Mouse (Mus musculus) MEL (cell line): Measurements from ENCODE around the gene Akr1c12. TPM values are rescaled to one million over a fixed set of nuclear protein-coding genes. Genes with fewer than 3 reads are reported as not detected.
"Not testable (repeated sequence)": the region's sequence is repeated elsewhere in the genome, so short reads cannot be mapped to it uniquely, and the experiment has no call there.

Experiments used
- DNase-seq: peaks from one replicate; pipeline ENCODE4 v3.0.0; 2011; ENCODE audit warnings: low read depth, low spot score
- H3K27ac ChIP-seq: 2 replicates; pipeline ENCODE4 v1.5.1; 2012; ENCODE audit warnings: low read depth, mild to moderate bottlenecking, control low read depth, low read length, moderate library complexity; ENCODE audit not compliant: control insufficient read depth
- H3K27me3 ChIP-seq, 2 experiments: fragments of 150-350 bp in 1 of 2; sonication (generic) in 1 of 2; 2 replicates each; pipeline ENCODE4 v1.6.1; 2012; ENCODE audit warnings: low read length in 2 of 2, mild to moderate bottlenecking in 2 of 2, improper control_type of control experiment in 1 of 2, moderate library complexity in 1 of 2; ENCODE audit not compliant: insufficient read depth in 2 of 2, control insufficient read depth in 1 of 2
- H3K36me3 ChIP-seq, 2 experiments: 2 replicates each; pipeline ENCODE4 v1.6.1; 2012 to 2014; ENCODE audit warnings: low read length in 2 of 2, improper control_type of control experiment in 1 of 2, inconsistent platforms in 1 of 2, mild to moderate bottlenecking in 1 of 2; ENCODE audit not compliant: insufficient read depth in 2 of 2, control insufficient read depth in 1 of 2
- H3K4me1 ChIP-seq, 2 experiments: fragments of 150-350 bp in 1 of 2; sonication (generic) in 1 of 2; 2 replicates each; pipeline ENCODE4 v1.6.1; 2012; ENCODE audit warnings: low read length in 2 of 2, improper control_type of control experiment in 1 of 2, mild to moderate bottlenecking in 1 of 2; ENCODE audit not compliant: insufficient read depth in 2 of 2, control insufficient read depth in 1 of 2
- H3K4me3 ChIP-seq, 2 experiments: fragments of 150-350 bp in 1 of 2; sonication (generic) in 1 of 2; 2 replicates each; pipeline ENCODE4 v1.5.1; 2012; ENCODE audit warnings: low read depth in 2 of 2, low read length in 2 of 2, mild to moderate bottlenecking in 2 of 2, moderate library complexity in 2 of 2, control low read depth in 1 of 2, improper control_type of control experiment in 1 of 2; ENCODE audit not compliant: control insufficient read depth in 1 of 2, insufficient read depth in 1 of 2
- H3K79me2 ChIP-seq: 2 replicates; pipeline ENCODE4 v1.6.1; 2012; ENCODE audit warnings: mild to moderate bottlenecking, low read length, moderate library complexity; ENCODE audit not compliant: control insufficient read depth, poor library complexity, insufficient read depth
- H3K9ac ChIP-seq: 2 replicates; pipeline ENCODE4 v1.6.1; 2012; ENCODE audit warnings: low read depth, mild to moderate bottlenecking, control low read depth, low read length, moderate library complexity; ENCODE audit not compliant: control insufficient read depth, poor library complexity, severe bottlenecking
- H3K9me3 ChIP-seq: fragments of 150-350 bp; sonication (generic); replicated peaks from 2 replicates; pipeline ENCODE4 v1.6.1; 2012; ENCODE audit warnings: mild to moderate bottlenecking, low read length, improper control_type of control experiment, moderate library complexity; ENCODE audit not compliant: insufficient read depth
- CTCF ChIP-seq, 3 experiments: IDR thresholded peaks in 2 of 3; conservative IDR thresholded peaks in 1 of 3; 2 replicates each; pipeline ENCODE4 v1.5.1; 2011 to 2012; ENCODE audit warnings: low read length in 3 of 3, low read depth in 2 of 3, mild to moderate bottlenecking in 2 of 3, improper control_type of control experiment in 1 of 3, inconsistent platforms in 1 of 3, mixed read lengths in 1 of 3, moderate library complexity in 1 of 3; ENCODE audit not compliant: control insufficient read depth in 1 of 3, insufficient read depth in 1 of 3, poor library complexity in 1 of 3, severe bottlenecking in 1 of 3
- EP300 ChIP-seq, 2 experiments: IDR thresholded peaks; 2 replicates each; pipeline ENCODE4 v1.6.1; 2011; ENCODE audit warnings: improper control_type of control experiment in 2 of 2, low read length in 2 of 2, low read depth in 1 of 2, mild to moderate bottlenecking in 1 of 2
- GABPA ChIP-seq: IDR thresholded peaks from 2 replicates; pipeline ENCODE4 v1.6.1; 2012; ENCODE audit warnings: low read depth, mild to moderate bottlenecking, inconsistent platforms, low read length, improper control_type of control experiment, moderate library complexity
- GATA1 ChIP-seq: IDR thresholded peaks from 2 replicates; pipeline ENCODE4 v1.6.1; 2011; ENCODE audit warnings: low read depth, low read length, improper control_type of control experiment
- HCFC1 ChIP-seq: IDR thresholded peaks from 2 replicates; pipeline ENCODE4 v1.6.1; 2012; ENCODE audit warnings: low read depth, mild to moderate bottlenecking, inconsistent platforms, low read length, improper control_type of control experiment, moderate library complexity
- KAT2A ChIP-seq: conservative IDR thresholded peaks from 2 replicates; pipeline ENCODE4 v1.6.1; 2012; ENCODE audit warnings: low read depth, low read length, improper control_type of control experiment, inconsistent platforms
- MAZ ChIP-seq: IDR thresholded peaks from 2 replicates; pipeline ENCODE4 v1.6.1; 2012; ENCODE audit warnings: low read depth, mild to moderate bottlenecking, inconsistent platforms, low read length, improper control_type of control experiment
- MEF2A ChIP-seq: IDR thresholded peaks from 2 replicates; pipeline ENCODE4 v1.6.1; 2014; ENCODE audit warnings: low read depth, mild to moderate bottlenecking, inconsistent platforms, low read length, improper control_type of control experiment; ENCODE audit not compliant: poor library complexity, insufficient replicate concordance, severe bottlenecking; ENCODE audit errors: extremely low read depth
- MXI1 ChIP-seq: IDR thresholded peaks from 2 replicates; pipeline ENCODE4 v1.6.1; 2011; ENCODE audit warnings: mild to moderate bottlenecking, low read depth, low read length, improper control_type of control experiment
- MYB ChIP-seq: IDR thresholded peaks from 2 replicates; pipeline ENCODE4 v1.6.1; 2011; ENCODE audit warnings: mild to moderate bottlenecking, low read depth, low read length, improper control_type of control experiment
- NRF1 ChIP-seq: IDR thresholded peaks from 2 replicates; pipeline ENCODE4 v1.6.1; 2014; ENCODE audit warnings: low read depth, mild to moderate bottlenecking, inconsistent platforms, low read length, improper control_type of control experiment, moderate library complexity; ENCODE audit not compliant: poor library complexity, insufficient read depth, severe bottlenecking
- POLR2A ChIP-seq, 2 experiments: IDR thresholded peaks; 2 replicates each; pipeline ENCODE4 v1.6.1; 2011 to 2012; ENCODE audit warnings: low read length in 2 of 2, mild to moderate bottlenecking in 2 of 2, control low read depth in 1 of 2, improper control_type of control experiment in 1 of 2, low read depth in 1 of 2, moderate library complexity in 1 of 2; ENCODE audit not compliant: control insufficient read depth in 1 of 2, insufficient read depth in 1 of 2, poor library complexity in 1 of 2
- POLR2AphosphoS5 ChIP-seq: IDR thresholded peaks from 2 replicates; pipeline ENCODE4 v1.6.1; 2012; ENCODE audit warnings: low read depth, borderline replicate concordance, mild to moderate bottlenecking, inconsistent platforms, low read length, moderate library complexity, mixed read lengths
- RAD21 ChIP-seq: IDR thresholded peaks from 2 replicates; pipeline ENCODE4 v1.6.1; 2011; ENCODE audit warnings: mild to moderate bottlenecking, low read depth, low read length, improper control_type of control experiment
- RCOR1 ChIP-seq: IDR thresholded peaks from 2 replicates; pipeline ENCODE4 v1.6.1; 2012; ENCODE audit warnings: low read depth, mild to moderate bottlenecking, inconsistent platforms, low read length, improper control_type of control experiment
- SIN3A ChIP-seq: IDR thresholded peaks from 2 replicates; pipeline ENCODE4 v1.6.1; 2012; ENCODE audit warnings: low read length, improper control_type of control experiment, inconsistent platforms
- SMC3 ChIP-seq: IDR thresholded peaks from 2 replicates; pipeline ENCODE4 v1.6.1; 2011; ENCODE audit warnings: low read depth, low read length, improper control_type of control experiment
- TAL1 ChIP-seq: IDR thresholded peaks from 2 replicates; pipeline ENCODE4 v1.6.1; 2012; ENCODE audit warnings: mild to moderate bottlenecking, inconsistent platforms, low read length, moderate library complexity, mixed read lengths
- TCF12 ChIP-seq: IDR thresholded peaks from 2 replicates; pipeline ENCODE4 v1.6.1; 2014; ENCODE audit warnings: low read depth, mild to moderate bottlenecking, inconsistent platforms, low read length, improper control_type of control experiment, moderate library complexity
- UBTF ChIP-seq: IDR thresholded peaks from 2 replicates; pipeline ENCODE4 v1.6.1; 2012; ENCODE audit warnings: low read depth, mild to moderate bottlenecking, inconsistent platforms, low read length, improper control_type of control experiment, moderate library complexity, borderline replicate concordance; ENCODE audit not compliant: insufficient read depth
- USF1 ChIP-seq: IDR thresholded peaks from 2 replicates; pipeline ENCODE4 v1.6.1; 2014; ENCODE audit warnings: low read depth, mild to moderate bottlenecking, inconsistent platforms, low read length, improper control_type of control experiment, moderate library complexity
- ZC3H11A ChIP-seq: IDR thresholded peaks from 2 replicates; pipeline ENCODE4 v1.6.1; 2012; ENCODE audit warnings: low read depth, mild to moderate bottlenecking, inconsistent platforms, low read length, improper control_type of control experiment
- ZKSCAN1 ChIP-seq: IDR thresholded peaks from 2 replicates; pipeline ENCODE4 v1.6.1; 2012; ENCODE audit warnings: low read depth, mild to moderate bottlenecking, inconsistent platforms, low read length, improper control_type of control experiment, moderate library complexity
- ZNF384 ChIP-seq: IDR thresholded peaks from 2 replicates; pipeline ENCODE4 v1.6.1; 2012; ENCODE audit warnings: low read depth, mild to moderate bottlenecking, inconsistent platforms, low read length, improper control_type of control experiment
- polyA plus RNA-seq, 2 experiments: library from polyadenylated mRNA; stranded (reverse) in 1 of 2; unstranded in 1 of 2; fragments of >175 nt in 1 of 2; fragments of >200 nt in 1 of 2; gene quantifications; 2 replicates each; pipeline versions ENCODE4 v1.2.1 to v1.2.4; 2012; ENCODE audit warnings: low replicate concordance in 2 of 2, low read depth in 1 of 2; ENCODE audit not compliant: insufficient read length in 2 of 2, insufficient read depth in 1 of 2, missing spikeins in 1 of 2
- total RNA-seq: library from RNA; depleted of rRNA; stranded (reverse); fragments of 300-350 nt; gene quantifications from 2 replicates; pipeline ENCODE4 v1.2.3, GENCODE M21; 2012

Gene Akr1c12
- total and polyA plus RNA-seq, 3 experiments, result 0.42 to 0.45 TPM; not detected in 1

DNA sequence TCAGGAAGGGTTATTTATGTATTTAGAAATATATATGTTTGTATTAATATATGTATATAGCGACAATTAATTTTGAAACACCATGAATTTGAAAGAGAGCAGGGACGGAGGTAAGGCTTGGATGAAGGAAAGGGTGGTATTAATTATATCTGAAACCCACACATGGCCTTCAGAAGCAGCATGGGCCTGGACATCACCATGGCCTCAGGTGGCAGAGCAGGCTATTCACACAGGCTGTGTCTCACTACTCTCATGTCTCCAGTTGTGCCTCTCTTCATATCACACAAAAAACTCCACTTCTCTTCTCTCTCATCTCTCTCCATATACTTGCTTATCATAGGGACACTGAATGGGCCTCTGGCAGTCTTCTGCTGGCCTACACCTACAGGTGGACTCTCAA, 13.8 kb downstream of the Akr1c12 start:
- H3K9ac ChIP-seq, H3K9me3 ChIP-seq, H3K4me1 ChIP-seq, H3K79me2 ChIP-seq, H3K27me3 ChIP-seq, H3K27ac ChIP-seq, H3K36me3 ChIP-seq, H3K4me3 ChIP-seq, DNase-seq: not testable (repeated sequence)

DNA sequence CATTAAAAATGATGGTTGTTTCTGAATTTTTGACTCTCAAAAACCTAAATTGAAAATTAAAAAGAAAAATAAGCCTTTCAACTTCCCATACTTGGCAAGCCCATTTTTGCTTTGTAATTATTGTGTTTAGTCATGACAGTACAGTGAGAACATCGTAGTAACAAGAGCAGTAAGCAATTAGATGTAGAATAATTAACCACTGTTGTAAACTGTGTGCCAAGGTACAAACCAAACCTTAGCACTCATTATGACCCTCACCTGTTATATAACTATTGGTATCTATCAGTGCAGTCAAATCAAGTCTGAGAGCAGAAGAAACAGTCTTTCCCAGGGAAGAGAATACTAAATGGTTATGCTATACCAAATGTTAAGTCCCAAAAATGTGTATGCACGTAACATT, 14.2 kb downstream of the Akr1c12 start:
- Histone ChIP-seq H3K4me1 (no peaks in the 10 kb centered on the region), H3K9me3 (no peaks in the 10 kb centered on the region), H3K4me3 (no peak overlapping the region), H3K36me3 (no peaks in the 10 kb centered on the region), H3K9ac (no peak overlapping the region), H3K27me3 (no peaks in the 10 kb centered on the region; a peak in 1 of 4 replicates), H3K79me2 (no peaks in the 10 kb centered on the region), H3K27ac (no peak overlapping the region)
- TF ChIP-seq KAT2A (no peak), HCFC1 (no peak), SIN3A (no peak), UBTF (no peak), MYB (no peak), GABPA (no peak), NRF1 (no peak), POLR2A (IDR thresholded peaks at IDR 0.05; ENCODE audit: control insufficient read depth in 1 of 2, insufficient read depth in 1 of 2, low read depth in 1 of 2, low read length in 2 of 2, poor library complexity in 1 of 2) (no peak), SMC3 (no peak), CTCF (IDR thresholded peaks at IDR 0.05 in 2 of 3, conservative IDR thresholded peaks at IDR 0.05 in 1 of 3; ENCODE audit: control insufficient read depth in 1 of 3, insufficient read depth in 1 of 3, low read depth in 2 of 3, low read length in 3 of 3, poor library complexity in 1 of 3, severe bottlenecking in 1 of 3) (no peak), RAD21 (no peak), TCF12 (no peak), EP300 (IDR thresholded peaks at IDR 0.05; ENCODE audit: low read depth in 1 of 2, low read length in 2 of 2) (no peak), USF1 (no peak), POLR2AphosphoS5 (no peak), MAZ (no peak), TAL1 (no peak)
- DNase-seq, result no peak

DNA sequence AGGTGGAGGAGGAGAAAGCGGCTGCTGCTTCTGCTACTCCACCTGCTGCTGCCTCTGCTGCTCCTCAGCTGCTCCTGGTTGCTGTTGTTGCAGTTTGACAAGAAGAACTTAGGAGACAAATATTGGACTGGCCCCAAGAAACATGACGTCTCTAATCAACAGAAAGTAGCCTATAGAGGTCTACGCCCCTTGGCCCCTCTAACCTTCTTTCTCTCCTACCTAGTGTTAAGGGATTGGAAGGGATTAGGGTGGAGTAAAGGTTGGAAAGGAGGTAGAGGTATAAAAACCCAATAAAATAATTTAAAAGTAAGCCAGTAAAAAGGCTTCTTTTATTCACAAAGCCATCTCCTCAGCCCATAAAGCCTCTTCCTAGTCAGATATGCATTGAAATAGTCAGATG, 14.6 kb downstream of the Akr1c12 start:
- Histone ChIP-seq H3K27me3 (no peaks in the 10 kb centered on the region; a peak in 1 of 4 replicates), H3K4me1 (no peaks in the 10 kb centered on the region), H3K4me3 (no peak overlapping the region), H3K79me2 (no peaks in the 10 kb centered on the region), H3K9me3 (no peaks in the 10 kb centered on the region), H3K36me3 (no peaks in the 10 kb centered on the region), H3K27ac (no peak overlapping the region), H3K9ac (no peak overlapping the region)
- DNase-seq, result no peak
- TF ChIP-seq EP300 (IDR thresholded peaks at IDR 0.05; ENCODE audit: low read depth in 1 of 2, low read length in 2 of 2), result no peak
- TF ChIP-seq UBTF, result no peak
- no peak for TF ChIP-seq ZC3H11A
- no peak for TF ChIP-seq ZNF384
- TF ChIP-seq RCOR1, result no peak
- no peak for TF ChIP-seq MAZ
- TF ChIP-seq TAL1, result no peak
- no peak for TF ChIP-seq GABPA
- no peak for TF ChIP-seq ZKSCAN1
- no peak for TF ChIP-seq NRF1
- no peak for TF ChIP-seq USF1
- TF ChIP-seq MEF2A, result no peak
- TF ChIP-seq RAD21, result no peak
- no peak for TF ChIP-seq GATA1
- TF ChIP-seq SMC3, result no peak
- no peak for TF ChIP-seq MXI1
